Mouse (Mus musculus) heart, adult 8-10 months (tissue): ENCODE results near the gene Rpain. TPM values are rescaled to one million over a fixed set of nuclear protein-coding genes. Genes with fewer than 3 reads are reported as not detected.

Experiments
- DNase-seq: peaks from one replicate; pipeline ENCODE4 v3.0.0; 2022; ENCODE audit warnings: low spot score
- total RNA-seq, 4 experiments: library from RNA; stranded (reverse); gene quantifications; 2 replicates each; pipeline ENCODE4 v1.2.4; 2022

The Rpain gene
- total RNA-seq = 10 to 100 TPM; 15.7 to 17.6 (median 16.7) TPM

- DNase-seq = peak; percentile 95
Measured at GRCm38 (mm10) chr11:70969821-70970559, at the start of gene Rpain, which contains the start of gene Nup88. Gene Rpain, plus strand, starts transcription at chr11:70970213. Gene Nup88, minus strand, starts transcription at chr11:70969973.

GRCm38 (mm10) chr11:70931461-70931860, 38.6 kb upstream of the Rpain start:
- DNase-seq = no peak

GRCm38 (mm10) chr11:70935316-70935715, 34.7 kb upstream of the Rpain start:
- DNase-seq = no peak

GRCm38 (mm10) chr11:70942596-70942995, 27.4 kb upstream of the Rpain start:
- DNase-seq = no peak

GRCm38 (mm10) chr11:70943651-70944050, 26.4 kb upstream of the Rpain start:
- no peak for DNase-seq

GRCm38 (mm10) chr11:70944935-70945817, 24.8 kb upstream of the Rpain start:
- DNase-seq = peak; percentile 26

- no peak for DNase-seq
Measured at GRCm38 (mm10) chr11:70954711-70955110, 15.3 kb upstream of the Rpain start.

- no peak for DNase-seq
Measured at GRCm38 (mm10) chr11:70960786-70961554, 9.0 kb upstream of the Rpain start.

- no peak for DNase-seq
Measured at GRCm38 (mm10) chr11:70964222-70964907, 5.6 kb upstream of the Rpain start.

GRCm38 (mm10) chr11:70969271-70969794, 680 bp upstream of the Rpain start:
- no peak for DNase-seq

GRCm38 (mm10) chr11:70970560-70971540, 837 bp downstream of the Rpain start:
- DNase-seq = no peak

GRCm38 (mm10) chr11:70972586-70972985, 2.6 kb downstream of the Rpain start:
- DNase-seq = no peak

GRCm38 (mm10) chr11:70973947-70974346, 3.9 kb downstream of the Rpain start:
- no peak for DNase-seq

- no peak for DNase-seq
Measured at GRCm38 (mm10) chr11:70975193-70975592, 5.2 kb downstream of the Rpain start.

GRCm38 (mm10) chr11:70977293-70977692, 7.3 kb downstream of the Rpain start:
- DNase-seq = no peak

GRCm38 (mm10) chr11:70980232-70980631, 10.2 kb downstream of the Rpain start:
- no peak for DNase-seq

GRCm38 (mm10) chr11:70980751-70981510, 10.9 kb downstream of the Rpain start:
- DNase-seq = no peak

- no peak for DNase-seq
Measured at GRCm38 (mm10) chr11:70982030-70982429, 12.0 kb downstream of the Rpain start.
